Mouse (Mus musculus) Muller cell, postnatal 12 days (primary cell): ENCODE measurements at regions not wholly inside any gene's neighbourhood (a gene's known extent, or its start where the extent isn't known, plus 50 kb on each side); places are given as distances from the start of the nearest gene placed in this dataset.
A peak's percentile ranks its signal among the peaks of the same experiment; 100 is the strongest.

Experiments used
- DNase-seq: peaks from one replicate; pipeline ENCODE4 v3.0.0-alpha.2; 2015; ENCODE audit errors: inconsistent ontology term

- DNase-seq, result peak; percentile 84
Measured at GRCm38 (mm10) chr14:120830389-120830835, 80.6 kb upstream of the Ipo5 start.

DNA sequence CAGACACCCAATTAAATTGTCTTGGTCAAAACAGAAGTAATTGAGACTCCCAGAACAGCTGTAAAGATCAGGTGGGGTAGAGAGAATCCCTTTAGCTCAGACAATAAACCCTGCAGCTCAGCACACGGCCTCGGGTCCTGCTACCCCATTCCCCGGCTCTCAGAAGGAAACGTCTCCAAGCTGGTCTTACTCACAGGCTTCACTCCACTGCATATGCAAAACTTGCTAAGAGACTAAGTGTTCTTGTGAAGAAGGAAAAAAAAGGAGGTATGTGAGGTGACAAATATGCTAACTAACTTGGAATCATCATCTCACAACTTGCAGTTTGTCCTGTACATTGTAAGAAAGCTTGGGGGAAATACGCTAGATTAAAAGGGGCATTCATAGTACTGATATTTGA is 79.6 kb upstream of the Ipo5 start:
- DNase-seq, result no peak

GRCm38 (mm10) chr14:120831847-120832613 is 79.0 kb upstream of the Ipo5 start:
- DNase-seq, result peak; percentile 91

- DNase-seq, result no peak
Measured at GRCm38 (mm10) chr14:120834821-120835220, 76.2 kb upstream of the Ipo5 start.

DNA sequence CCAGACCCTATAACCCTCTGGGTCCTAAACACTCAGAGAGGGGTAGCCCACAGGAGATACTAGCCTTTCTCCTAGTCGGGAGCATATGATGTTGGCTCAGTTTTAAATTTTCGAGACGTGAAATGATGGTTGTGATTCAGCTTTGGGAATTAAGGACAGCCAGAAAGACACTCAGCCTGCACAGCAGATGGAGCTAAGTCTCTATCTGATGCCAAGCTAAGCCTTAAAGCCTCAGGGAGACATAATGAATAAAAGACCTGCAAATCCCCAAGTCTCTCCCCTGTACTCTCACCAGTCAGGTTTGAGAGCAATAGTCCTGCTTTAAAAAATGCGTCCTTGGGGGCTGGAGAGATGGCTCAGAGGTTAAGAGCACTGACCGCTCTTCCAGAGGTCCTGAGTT is 75.3 kb upstream of the Ipo5 start:
- DNase-seq, result no peak

DNA sequence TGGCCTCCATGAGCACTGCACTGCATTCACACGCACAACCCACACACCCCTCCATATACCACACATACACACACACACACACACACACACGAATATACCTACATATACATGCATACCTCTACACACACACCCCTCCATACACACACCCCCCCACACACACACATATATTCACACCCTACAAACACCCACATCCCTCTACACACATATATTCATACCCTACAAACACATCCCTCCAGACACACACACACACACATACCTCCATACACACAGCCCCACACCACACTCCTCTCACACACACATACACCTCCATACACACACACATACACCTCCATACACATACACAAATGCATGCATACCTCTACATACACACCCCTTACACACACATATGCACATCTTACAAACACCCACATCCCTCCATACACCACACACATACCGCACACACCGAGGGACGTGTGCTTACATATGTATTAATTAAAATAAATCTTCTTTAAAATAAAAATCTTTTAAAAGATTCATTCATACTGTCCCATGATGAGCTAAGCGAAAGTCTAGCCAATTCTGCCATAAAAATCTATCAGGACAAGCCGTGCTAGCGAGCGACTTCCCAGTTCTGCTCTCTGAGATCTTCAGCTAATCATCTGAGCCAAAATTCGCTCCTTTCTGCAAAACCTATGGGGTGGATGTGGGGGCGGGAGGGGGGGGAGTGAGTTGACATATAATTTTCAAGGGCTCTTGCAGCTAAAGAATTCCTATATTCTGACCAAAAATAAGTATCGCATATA is 74.3 kb upstream of the Ipo5 start:
- DNase-seq, result no peak

GRCm38 (mm10) chr14:120840900-120841299 is 70.1 kb upstream of the Ipo5 start:
- DNase-seq, result no peak

DNA sequence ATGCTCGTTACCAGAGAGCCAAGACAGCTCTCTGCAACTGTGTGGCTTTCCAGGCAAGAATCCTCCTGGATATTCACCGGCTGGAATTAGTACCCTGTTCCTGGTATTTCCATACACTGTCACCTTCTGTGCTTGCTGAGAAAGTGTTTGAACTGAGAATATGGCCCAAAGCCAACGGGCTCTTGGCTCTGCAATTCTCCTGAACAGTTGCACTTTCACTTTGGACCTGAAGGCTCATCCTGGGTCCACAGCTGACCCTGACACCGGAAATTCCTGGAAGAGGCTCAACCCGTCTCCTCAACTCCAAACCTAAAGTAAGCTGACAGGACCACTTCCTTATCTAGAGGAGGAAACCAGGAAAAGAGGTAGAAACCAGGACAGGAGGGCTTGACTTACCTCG is 69.7 kb upstream of the Ipo5 start:
- DNase-seq, result peak; percentile 50

DNA sequence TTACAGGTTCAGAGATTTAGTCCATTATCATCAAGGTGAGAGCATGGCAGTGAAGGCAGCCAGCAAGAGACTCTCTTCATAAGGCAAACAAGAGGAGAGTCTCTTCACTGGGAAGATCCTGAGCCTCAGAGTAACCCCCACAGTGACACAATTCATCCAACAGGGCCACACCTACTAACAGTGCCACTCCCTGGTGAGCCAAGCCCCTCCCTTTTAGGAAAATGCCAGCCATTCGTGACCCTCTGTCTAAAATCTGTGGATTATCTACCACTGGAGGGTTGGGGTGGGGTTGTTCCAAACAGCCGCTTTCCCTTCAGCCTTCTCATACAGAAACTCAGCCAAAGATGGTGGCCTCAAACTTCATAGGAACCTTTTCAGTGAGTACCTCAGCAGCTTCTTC is 65.9 kb upstream of the Ipo5 start:
- no peak for DNase-seq

DNA sequence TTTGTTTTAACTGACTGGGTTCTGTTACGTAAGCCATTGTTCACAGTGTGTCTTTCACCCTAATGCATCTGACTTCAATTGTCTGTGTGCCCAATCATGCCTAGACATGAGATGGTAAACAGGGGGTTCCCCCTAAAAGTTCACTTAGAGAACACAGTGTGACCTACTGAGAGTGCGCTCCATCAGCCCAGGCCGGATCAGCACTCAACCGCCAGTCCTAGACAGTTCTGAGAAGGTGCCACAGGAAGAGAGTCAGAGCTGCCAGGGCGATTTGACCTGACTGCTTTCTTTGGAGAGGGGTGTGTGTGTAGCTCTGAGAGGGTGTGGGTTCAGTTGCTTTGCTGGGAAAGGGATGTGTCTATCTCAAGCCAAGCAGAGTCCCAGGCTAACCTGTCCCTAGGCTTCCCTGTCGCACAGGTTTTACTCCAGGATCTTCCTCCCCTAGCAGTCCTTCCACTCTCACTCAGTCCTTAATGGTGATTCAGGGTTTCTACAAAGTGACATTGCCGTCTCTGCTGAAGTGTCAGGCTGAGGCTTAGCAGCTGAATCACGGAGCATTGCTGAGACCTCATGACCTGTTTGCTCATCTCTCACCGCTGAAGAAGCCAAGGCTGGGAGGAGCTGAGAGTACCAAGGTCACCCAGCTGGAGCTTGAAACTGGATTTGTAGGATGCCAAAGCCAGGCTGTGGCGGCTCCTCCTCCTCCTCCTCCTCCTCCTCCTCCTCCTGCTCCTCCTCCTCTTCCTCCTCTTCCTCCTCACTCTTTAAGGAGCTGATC is 64.8 kb upstream of the Ipo5 start:
- peak; percentile 70 for DNase-seq

GRCm38 (mm10) chr14:120847006-120847405 is 64.0 kb upstream of the Ipo5 start:
- peak; percentile 42 for DNase-seq

GRCm38 (mm10) chr14:120848083-120848951 is 62.7 kb upstream of the Ipo5 start:
- no peak for DNase-seq

DNA sequence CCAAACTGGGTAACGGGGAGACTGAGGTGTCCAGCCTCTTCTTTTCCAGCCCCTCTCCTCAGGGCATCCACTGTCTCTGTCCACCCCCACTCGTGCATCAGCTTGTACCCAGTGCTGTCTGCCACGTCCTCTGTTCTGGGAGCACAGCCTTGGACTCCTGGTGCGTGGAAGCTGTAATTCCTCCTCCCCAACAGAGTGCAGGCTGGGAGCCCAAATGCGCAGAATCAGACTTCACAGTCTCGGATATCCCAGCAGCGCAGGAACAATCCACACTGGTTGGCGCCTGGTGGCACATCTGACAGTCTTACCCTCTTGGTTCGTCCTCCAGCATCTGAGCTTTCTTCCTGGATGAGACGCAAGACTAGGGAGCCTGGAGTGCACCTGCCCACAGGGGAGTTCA is 61.9 kb upstream of the Ipo5 start:
- DNase-seq, result no peak

- DNase-seq, result no peak
Measured at GRCm38 (mm10) chr14:120853643-120854042, 57.4 kb upstream of the Ipo5 start.

GRCm38 (mm10) chr14:120854559-120854958 is 56.5 kb upstream of the Ipo5 start:
- DNase-seq, result peak; percentile 61

- no peak for DNase-seq
Measured at GRCm38 (mm10) chr14:120855181-120855580, 55.8 kb upstream of the Ipo5 start.
